Mouse (Mus musculus) forelimb bud, embryonic 11.5 days (tissue): ENCODE data around the gene Mettl7a1.
A peak's percentile ranks its signal among the peaks of the same experiment; 100 is the strongest.
"Not testable (repeated sequence)": the region's sequence is repeated elsewhere in the genome, so short reads cannot be mapped to it uniquely, and the experiment has no call there.

ENCODE experiments used
- DNase-seq: peaks from one replicate; pipeline ENCODE4 v3.0.0-alpha.2; 2012; ENCODE audit warnings: low read depth, low spot score

Gene Mettl7a1

DNA sequence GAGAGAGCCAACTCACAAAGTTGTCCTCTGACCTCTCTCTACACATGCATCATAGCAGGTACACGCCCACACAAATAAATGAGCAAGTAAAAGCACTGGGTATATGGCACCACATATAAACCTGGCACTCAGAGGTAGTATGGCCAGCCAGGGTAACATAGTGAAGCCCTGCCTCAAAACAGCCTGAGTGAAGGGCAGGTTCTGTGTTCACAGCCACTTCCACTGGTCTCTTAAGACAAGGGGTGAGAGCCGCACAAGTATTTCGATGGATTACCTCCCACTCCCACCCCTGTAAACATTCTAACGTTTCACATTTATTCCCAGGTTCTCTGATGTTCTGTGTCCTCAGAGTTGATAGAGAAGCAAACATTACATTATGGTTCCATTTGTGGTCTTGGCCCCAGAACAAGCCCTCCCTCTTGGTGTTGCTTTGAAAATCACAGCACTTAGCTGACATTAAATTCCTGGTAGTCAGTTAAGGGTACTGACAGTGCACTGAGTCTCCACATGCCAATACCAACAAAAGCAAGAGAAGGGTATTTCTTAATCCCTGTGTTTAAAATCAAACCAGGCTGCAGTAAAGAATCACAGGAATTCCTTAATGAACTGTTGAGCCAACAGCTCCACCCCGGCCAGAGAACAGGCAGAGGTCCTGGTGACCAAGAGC lies 37.5 kb downstream of the Mettl7a1 start:
- DNase-seq, result not testable (repeated sequence)

GRCm38 (mm10) chr15:100345484-100345883 lies 41.5 kb downstream of the Mettl7a1 start:
- DNase-seq, result no peak

- DNase-seq, result no peak
These were observed 42.8 kb downstream of the Mettl7a1 start for GRCm38 (mm10) chr15:100346761-100347160.

DNA sequence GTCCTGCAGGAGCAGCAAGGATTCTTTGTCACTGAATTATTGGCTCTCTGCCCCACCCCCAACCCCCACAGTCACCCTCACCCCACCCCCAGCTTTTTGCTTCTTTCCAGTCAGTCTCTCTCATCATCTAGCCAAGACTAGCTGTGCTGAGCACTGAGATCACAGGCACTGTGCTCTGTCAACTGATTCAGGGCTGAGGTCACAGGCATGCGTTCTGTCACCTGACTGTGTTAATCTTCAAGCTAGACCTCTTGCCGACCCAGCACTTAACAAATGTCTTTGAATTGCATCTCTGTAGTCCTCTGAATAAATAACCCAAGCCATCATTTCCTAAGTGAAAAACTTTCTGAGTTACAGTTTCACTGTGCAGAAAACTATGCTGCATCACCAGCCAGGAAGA lies 45.6 kb downstream of the Mettl7a1 start:
- DNase-seq, result no peak

- DNase-seq, result no peak
These were observed 47.6 kb downstream of the Mettl7a1 start for GRCm38 (mm10) chr15:100351501-100352060.

DNA sequence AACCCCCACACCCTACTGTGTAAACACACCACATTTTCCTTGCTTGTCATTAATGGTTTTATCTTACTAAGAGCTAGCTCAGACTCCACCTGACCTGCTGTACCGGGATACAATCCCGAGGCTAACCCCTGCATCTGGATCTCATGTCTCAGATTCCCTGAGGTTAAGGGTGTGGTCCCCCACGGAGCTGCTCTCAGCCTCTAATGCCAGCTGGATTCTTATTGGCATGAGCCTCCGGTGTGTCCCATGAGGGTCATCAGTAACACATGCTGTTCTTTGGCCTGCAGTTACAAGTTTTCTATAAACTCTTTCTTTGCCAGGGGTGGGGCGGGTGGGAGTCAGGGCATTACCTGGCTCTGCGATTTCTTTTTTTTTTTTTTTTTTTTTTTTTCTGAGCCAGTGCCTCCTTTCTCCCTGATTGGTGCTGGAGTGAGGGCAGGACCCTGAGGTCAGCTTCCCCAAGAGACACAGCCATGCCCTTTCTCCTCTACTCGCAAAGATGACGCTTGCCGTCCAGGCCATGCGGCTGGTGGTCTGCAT lies 48.8 kb downstream of the Mettl7a1 start, which contains the start of the genes Methig1 and Mettl7a2:
Methig1 (plus strand) TSS at position 439 of the 540 bp plus-strand sequence.
Mettl7a2 (plus strand) TSS at position 490 of the 540 bp plus-strand sequence.
- no peak for DNase-seq

DNA sequence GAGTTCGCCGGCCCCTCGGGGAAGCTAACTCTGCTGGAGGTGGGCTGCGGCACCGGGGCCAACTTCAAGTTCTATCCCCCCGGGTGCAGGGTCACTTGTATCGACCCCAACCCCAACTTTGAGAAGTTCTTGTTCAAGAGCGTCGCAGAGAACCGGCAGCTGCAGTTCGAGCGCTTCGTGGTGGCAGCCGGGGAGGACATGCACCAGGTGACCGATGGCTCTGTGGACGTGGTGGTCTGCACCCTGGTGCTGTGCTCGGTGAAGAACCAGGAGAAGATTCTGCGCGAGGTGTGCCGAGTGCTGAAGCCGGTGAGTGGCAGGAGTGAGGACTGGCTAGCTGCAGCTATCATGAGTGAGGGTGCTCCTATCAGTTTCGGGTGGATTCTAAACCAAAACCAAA lies 49.5 kb downstream of the Mettl7a1 start:
- DNase-seq, result not testable (repeated sequence)

DNA sequence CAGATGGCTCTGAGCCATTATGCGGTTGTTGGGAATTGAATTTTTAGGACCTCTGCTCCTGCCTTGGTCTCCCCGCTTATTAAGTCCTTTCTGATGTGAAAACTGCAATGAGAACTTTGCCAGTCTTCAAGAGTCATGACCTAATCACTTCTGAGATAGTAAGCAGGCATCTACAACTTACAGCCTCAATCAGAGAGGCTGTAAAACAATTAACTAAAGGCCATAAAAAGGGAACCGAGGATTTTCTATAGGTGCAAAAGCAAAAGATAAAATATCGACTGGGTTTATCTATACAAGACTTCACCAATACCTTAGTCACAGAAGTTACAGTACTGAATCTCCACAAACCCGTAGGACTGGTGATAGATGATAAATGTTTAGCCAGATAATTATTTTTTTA lies 51.9 kb downstream of the Mettl7a1 start:
- no peak for DNase-seq

DNA sequence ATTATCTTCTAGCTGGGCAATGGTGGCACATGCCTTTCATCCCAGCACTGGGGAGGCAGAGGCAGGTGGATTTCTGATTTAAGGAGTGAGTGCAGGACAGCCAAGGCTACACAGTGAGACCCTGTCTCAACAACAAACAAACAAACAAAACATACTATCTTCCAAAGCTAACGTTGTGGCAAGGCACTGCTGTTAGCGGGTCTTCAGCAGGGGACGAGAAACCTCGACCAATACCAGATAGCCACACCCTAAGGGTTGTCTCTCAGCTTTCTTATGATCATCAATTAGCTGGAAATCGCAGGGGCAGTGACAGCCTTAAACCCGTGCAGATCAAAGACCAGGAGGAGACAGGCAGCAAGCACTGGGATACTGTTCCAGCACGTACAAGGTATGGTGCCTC lies 60.3 kb downstream of the Mettl7a1 start, which contains the start of gene Higd1c:
Higd1c (plus strand) TSS at position 301 of the 400 bp plus-strand sequence.
- no peak for DNase-seq

DNA sequence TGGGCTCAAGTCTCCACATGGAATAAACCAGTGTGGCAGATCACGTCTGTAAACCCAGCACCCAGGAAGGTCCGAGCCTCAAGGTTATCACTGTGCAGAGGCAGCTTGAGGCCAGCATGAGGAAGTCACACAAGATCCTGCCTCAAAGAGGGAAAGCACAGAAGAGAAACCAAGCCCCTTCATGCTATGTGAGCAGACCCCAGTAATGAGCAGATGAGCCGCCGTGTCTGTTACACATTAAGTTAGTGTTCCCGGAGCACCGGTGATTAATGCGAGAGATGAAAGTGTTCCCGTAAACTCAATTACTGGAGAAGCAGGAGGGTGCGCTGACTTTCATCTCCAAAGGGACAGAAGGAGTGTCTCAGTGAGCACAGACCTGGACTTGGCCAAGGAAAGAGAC lies 62.0 kb downstream of the Mettl7a1 start:
- DNase-seq, result not testable (repeated sequence)

GRCm38 (mm10) chr15:100367119-100367518 lies 63.2 kb downstream of the Mettl7a1 start:
- DNase-seq, result no peak

DNA sequence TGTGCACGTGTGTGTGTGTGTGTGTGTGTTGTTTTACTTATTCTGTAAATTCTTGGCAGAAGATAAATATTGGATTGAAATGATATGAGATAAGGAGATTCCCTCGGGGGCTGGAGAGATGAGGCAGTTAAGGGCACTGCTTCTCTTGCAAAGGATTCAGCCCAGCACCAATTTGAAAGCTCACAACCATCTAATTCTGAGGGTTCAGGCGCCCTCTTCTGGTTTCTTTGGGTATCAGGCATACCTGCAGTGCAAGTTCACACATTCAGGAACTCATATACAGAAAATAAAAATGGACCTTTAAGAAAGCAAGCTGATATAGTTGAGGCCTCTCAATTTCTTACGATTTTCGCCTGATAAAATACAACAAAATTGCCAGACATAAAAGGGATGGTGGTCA lies 71.1 kb downstream of the Mettl7a1 start:
- peak; percentile 59 for DNase-seq

DNA sequence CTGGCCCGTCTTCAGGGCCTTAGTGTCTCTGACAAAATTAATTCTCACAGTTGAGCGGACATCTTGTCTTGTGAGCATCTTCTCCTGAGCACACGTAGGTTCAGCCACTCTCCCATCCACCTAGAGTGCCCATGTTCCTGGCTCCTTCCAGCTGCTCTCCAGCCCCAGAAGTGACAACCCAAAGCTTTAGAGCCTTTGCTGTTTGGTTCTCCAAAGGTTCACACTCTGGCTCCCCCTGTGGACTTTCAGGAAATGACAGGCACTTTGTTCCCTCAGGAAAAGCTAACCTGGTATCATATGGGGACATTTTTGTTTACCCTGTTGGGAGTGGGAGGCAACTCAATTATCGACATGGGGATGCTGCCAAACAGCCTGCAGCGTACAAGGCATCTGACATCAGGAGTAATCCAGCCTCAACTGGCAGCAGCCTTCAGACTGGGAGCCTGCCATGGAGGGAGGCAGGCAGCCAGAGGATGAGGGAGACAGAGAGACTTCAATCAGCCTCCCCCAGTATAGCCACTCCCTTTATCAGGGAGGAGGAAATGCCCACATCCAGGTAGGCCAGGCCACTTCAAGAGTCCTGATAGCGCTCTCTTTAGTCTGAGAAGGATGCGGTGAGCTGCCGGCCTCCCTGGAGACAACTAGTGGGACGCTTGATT lies 74.0 kb downstream of the Mettl7a1 start:
- DNase-seq, result not testable (repeated sequence)
